ENCODE assay signal across 8 mouse cellular contexts in genomic region chr1:93478586-93479475, GRCm38 (mm10). TPM values are rescaled to one million over a fixed set of nuclear protein-coding genes. Genes with fewer than 3 reads are reported as not detected.
DNase-seq lines count a peak whose midpoint lies in the region; ATAC-seq lines count a peak whose summit lies in the region.

Hdlbp (minus strand) TSS chr1:93478815.

- peak; percentile 70 for ATAC-seq in megakaryocyte progenitor cell, adult 5-6 weeks (replicated peaks; ENCODE audit: poor library complexity)

- peak; percentile 98 for DNase-seq in adipocyte (ENCODE audit: low spot score)
- peak; percentile 99 for DNase-seq in embryo, embryonic 10 days (ENCODE audit: low spot score)
- DNase-seq in gastrocnemius, postnatal 10 days, result peak; percentile 98
- peak; percentile 99 for DNase-seq in induced T-regulatory cell, adult 2 months (ENCODE audit: low read depth)
- peak; percentile 98 to 99 for DNase-seq in left cerebral cortex, adult 9 months (ENCODE audit: low spot score in 2 of 2)
- peak; percentile 99 for DNase-seq in right cerebral cortex, postnatal 14 days
- DNase-seq in urinary bladder, postnatal 36 days (ENCODE audit: low spot score in 2 of 2), result peak; percentile 98 to 99

RNA-seq across cellular contexts. Expression of gene Hdlbp, which starts in this region (rescaled TPM):
- total RNA-seq in gastrocnemius, postnatal 10 days (2021), result 100 to 1,000 TPM; 229 to 252 TPM
- total RNA-seq in megakaryocyte progenitor cell, adult 5-6 weeks (2015), result 153 and 154 TPM in 2 replicates
- 115 and 138 TPM in 2 replicates for total RNA-seq in megakaryocyte progenitor cell, adult 5-6 weeks (2017)

Comparison
In these comparisons a context has a peak if more than half of its experiments do, and no peak if none do; other contexts are left out.
1. Peak in every context shown above with its lines: DNase-seq and ATAC-seq.